Mouse (Mus musculus) ovary, postnatal 14 days (tissue): ENCODE results near the gene Timmdc1.
A peak's percentile ranks its signal among the peaks of the same experiment; 100 is the strongest.
"Not testable (repeated sequence)": the region's sequence is repeated elsewhere in the genome, so short reads cannot be mapped to it uniquely, and the experiment has no call there.

Experiments
- DNase-seq: peaks from one replicate; pipeline ENCODE4 v3.0.0; 2022; ENCODE audit warnings: low spot score

Timmdc1 gene

GRCm38 (mm10) chr16:38496604-38497140, 25.8 kb downstream of the Timmdc1 start:
- no peak for DNase-seq

GRCm38 (mm10) chr16:38493890-38494289, 28.6 kb downstream of the Timmdc1 start:
- no peak for DNase-seq

- DNase-seq = no peak
Measured at GRCm38 (mm10) chr16:38492551-38492950, 29.9 kb downstream of the Timmdc1 start.

GRCm38 (mm10) chr16:38483582-38484309, 38.7 kb downstream of the Timmdc1 start:
- no peak for DNase-seq

- DNase-seq = peak; percentile 21
Measured at GRCm38 (mm10) chr16:38482780-38483562, 39.5 kb downstream of the Timmdc1 start.

- no peak for DNase-seq
Measured at GRCm38 (mm10) chr16:38481327-38481726, 41.1 kb downstream of the Timmdc1 start.

- no peak for DNase-seq
Measured at GRCm38 (mm10) chr16:38478296-38478695, 44.2 kb downstream of the Timmdc1 start.

GRCm38 (mm10) chr16:38477241-38477608, 45.2 kb downstream of the Timmdc1 start:
- DNase-seq = not testable (repeated sequence)

- peak; percentile 22 for DNase-seq
Measured at GRCm38 (mm10) chr16:38476312-38477240, 45.9 kb downstream of the Timmdc1 start.

GRCm38 (mm10) chr16:38475681-38476311, 46.7 kb downstream of the Timmdc1 start:
- no peak for DNase-seq

GRCm38 (mm10) chr16:38474677-38475286, 47.7 kb downstream of the Timmdc1 start:
- DNase-seq = no peak

- DNase-seq = no peak
Measured at GRCm38 (mm10) chr16:38473661-38474060, 48.8 kb downstream of the Timmdc1 start.

- DNase-seq = no peak
Measured at GRCm38 (mm10) chr16:38472507-38472873, 50.0 kb downstream of the Timmdc1 start.

- DNase-seq = no peak
Measured at GRCm38 (mm10) chr16:38471697-38472506, 50.6 kb downstream of the Timmdc1 start.

GRCm38 (mm10) chr16:38469437-38469836, 53.0 kb downstream of the Timmdc1 start:
- no peak for DNase-seq

GRCm38 (mm10) chr16:38468706-38469018, 53.8 kb downstream of the Timmdc1 start:
- DNase-seq = no peak

GRCm38 (mm10) chr16:38467917-38468705, 54.4 kb downstream of the Timmdc1 start:
- no peak for DNase-seq

GRCm38 (mm10) chr16:38467091-38467916, 55.2 kb downstream of the Timmdc1 start:
- no peak for DNase-seq

GRCm38 (mm10) chr16:38466089-38466488, 56.4 kb downstream of the Timmdc1 start:
- no peak for DNase-seq
